Mouse (Mus musculus): ENCODE data around the gene Gm49601.

Gm49601 gene

GRCm38 (mm10) chr16:18583169-18583568 is 43.1 kb downstream of the Gm49601 start:
- in situ Hi-C loops (cut with MboI, MseI), result no loop called here

- in situ Hi-C loops (cut with MboI, MseI), result no loop called here
Observed at GRCm38 (mm10) chr16:18582426-18583148, 43.6 kb downstream of the Gm49601 start.

GRCm38 (mm10) chr16:18581623-18582205 is 44.5 kb downstream of the Gm49601 start:
- in situ Hi-C loops (cut with MboI, MseI), result no loop called here

GRCm38 (mm10) chr16:18581050-18581622 is 45.1 kb downstream of the Gm49601 start:
- in situ Hi-C loops (cut with MboI, MseI), result no loop called here

- in situ Hi-C loops (cut with MboI, MseI), result no loop called here
Observed at GRCm38 (mm10) chr16:18580389-18580788, 45.8 kb downstream of the Gm49601 start.

GRCm38 (mm10) chr16:18577599-18578160 is 48.5 kb downstream of the Gm49601 start:
- in situ Hi-C loops (cut with MboI, MseI), result no loop called here

- in situ Hi-C loops (cut with MboI, MseI), result no loop called here
Observed at GRCm38 (mm10) chr16:18577071-18577470, 49.2 kb downstream of the Gm49601 start.

- in situ Hi-C loops (cut with MboI, MseI), result no loop called here
Observed at GRCm38 (mm10) chr16:18574196-18574595, 52.0 kb downstream of the Gm49601 start.

All from T-helper 1 cell (primary cell).